Comparison of ENCODE assay signal across 7 mouse cellular contexts in the genomic region with DNA sequence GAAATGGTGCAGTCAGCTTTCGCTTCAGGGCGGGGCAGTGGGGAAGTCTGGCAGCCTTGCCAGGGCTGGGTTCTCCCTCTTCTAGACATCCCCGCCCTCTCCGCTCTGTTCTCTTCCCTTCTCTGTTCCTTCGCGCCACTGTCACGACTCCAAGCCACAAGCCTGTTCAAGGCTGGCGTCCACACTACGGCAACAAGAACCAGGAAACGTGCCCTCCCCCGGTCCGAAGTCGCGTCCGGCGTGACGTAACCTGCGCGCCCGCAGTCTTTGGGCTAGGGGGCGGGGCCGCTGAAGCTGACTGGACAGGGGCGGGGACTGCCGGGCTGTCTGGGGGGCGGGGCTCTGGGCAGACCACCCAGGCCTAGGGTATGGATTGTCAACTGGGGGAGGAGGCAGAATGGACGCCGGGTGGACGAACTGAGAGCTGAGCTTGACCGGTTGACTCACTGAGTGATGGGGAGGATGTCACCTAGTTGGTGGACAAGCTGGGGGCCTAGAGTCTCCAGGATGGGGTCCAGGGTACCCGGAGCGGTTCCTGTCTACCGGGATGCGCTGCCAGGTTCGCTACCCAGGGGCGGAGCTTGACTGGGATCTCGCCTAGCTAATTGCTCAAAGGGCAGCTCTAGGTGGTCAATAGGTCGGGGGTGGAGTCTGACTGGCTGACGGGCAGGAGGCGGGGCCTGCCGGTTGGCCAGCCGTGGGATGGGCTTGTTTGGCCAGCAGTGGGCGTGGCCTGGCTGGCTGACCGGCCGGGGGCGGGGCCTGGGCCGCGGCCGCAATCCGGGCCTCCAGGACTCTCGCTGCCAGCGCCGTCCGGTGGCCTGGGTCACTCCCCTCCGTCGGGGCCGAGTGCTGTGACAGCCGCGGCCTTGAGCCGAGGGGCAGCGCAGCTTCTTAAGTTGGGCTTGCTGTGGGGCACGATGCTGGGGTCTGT. TPM values are rescaled to one million over a fixed set of nuclear protein-coding genes. Genes with fewer than 3 reads are reported as not detected.
DNase-seq lines count a peak whose midpoint lies in the region; ATAC-seq and TF ChIP-seq lines count a peak whose summit lies in the region.

Slc35f5 (plus strand) TSS at position 337 of the 934 bp plus-strand sequence.

- peak; percentile 92 for ATAC-seq in embryonic facial prominence, embryonic 12.5 days (ENCODE audit: insufficient number of reproducible peaks, insufficient read depth, low FRiP score, low TSS enrichment)
- ATAC-seq in limb, embryonic 12.5 days (ENCODE audit: insufficient number of reproducible peaks, insufficient read depth, low FRiP score, low TSS enrichment, low read depth), result peak; percentile 95
- ATAC-seq in midbrain, embryonic 15.5 days (replicated peaks), result peak; percentile 96

- no peak for TF ChIP-seq CTCF in kidney, adult 2 months (conservative IDR thresholded peaks at IDR 0.05; ENCODE audit: insufficient read depth, insufficient read length, low read depth, low read length)
- no peak for TF ChIP-seq CTCF in spleen, adult 2 months (IDR thresholded peaks at IDR 0.05; ENCODE audit: extremely low read depth, insufficient read depth, insufficient read length, insufficient replicate concordance)

- peak; percentile 68 for TF ChIP-seq POLR2A in kidney, adult 2 months (IDR thresholded peaks at IDR 0.05; ENCODE audit: low read depth, low read length)
- peak; percentile 10; the same call in 1 of the 2 replicates for TF ChIP-seq POLR2A in spleen, adult 2 months (IDR thresholded peaks at IDR 0.05; ENCODE audit: low read depth, low read length)

- H3K27ac ChIP-seq in embryonic facial prominence, embryonic 12.5 days, result peak within 1 kb of the TSS; percentile 87
- H3K27ac ChIP-seq in kidney, adult 2 months (ENCODE audit: insufficient read depth, low read depth, low read length), result peak within 1 kb of the TSS; percentile 99
- H3K27ac ChIP-seq in limb, embryonic 12.5 days, result peak within 1 kb of the TSS; percentile 91
- peak within 1 kb of the TSS; percentile 87 for H3K27ac ChIP-seq in midbrain, embryonic 15.5 days
- peak within 1 kb of the TSS; percentile 70 for H3K27ac ChIP-seq in spleen, adult 2 months (ENCODE audit: insufficient read depth, low read length)

- H3K27me3 ChIP-seq in embryonic facial prominence, embryonic 12.5 days, result no peaks in the 10 kb centered on the region
- H3K27me3 ChIP-seq in kidney, adult 2 months (replicated peaks; ENCODE audit: control insufficient read depth, insufficient read depth, low read length), result no peaks in the 10 kb centered on the region
- H3K27me3 ChIP-seq in limb, embryonic 12.5 days, result no peaks in the 10 kb centered on the region
- H3K27me3 ChIP-seq in midbrain, embryonic 15.5 days (replicated peaks), result no peaks in the 10 kb centered on the region
- H3K27me3 ChIP-seq in spleen, adult 2 months (ENCODE audit: control insufficient read depth, insufficient read depth, low read length), result no peaks in the 10 kb centered on the region

- H3K36me3 ChIP-seq in embryonic facial prominence, embryonic 12.5 days, result no peaks in the 10 kb centered on the region
- peaks cover 1% of the 10 kb centered on the region; the same call in 1 of the 2 replicates for H3K36me3 ChIP-seq in kidney, adult 2 months (ENCODE audit: control insufficient read depth, insufficient read depth, low read length)
- peaks cover 4% of the 10 kb centered on the region; the same call in 1 of the 2 replicates for H3K36me3 ChIP-seq in limb, embryonic 12.5 days
- H3K36me3 ChIP-seq in midbrain, embryonic 15.5 days (replicated peaks), result no peaks in the 10 kb centered on the region
- no peaks in the 10 kb centered on the region for H3K36me3 ChIP-seq in spleen, adult 2 months (ENCODE audit: control insufficient read depth, insufficient read depth, low read length)

- H3K4me3 ChIP-seq in embryonic facial prominence, embryonic 12.5 days, result peak within 1 kb of the TSS; percentile 78
- peak within 1 kb of the TSS; percentile 96 for H3K4me3 ChIP-seq in kidney, adult 2 months (ENCODE audit: insufficient read depth, low read depth, low read length)
- H3K4me3 ChIP-seq in limb, embryonic 12.5 days (replicated peaks), result peak within 1 kb of the TSS; percentile 78
- peak within 1 kb of the TSS; percentile 69 for H3K4me3 ChIP-seq in midbrain, embryonic 15.5 days
- peak within 1 kb of the TSS; percentile 80 for H3K4me3 ChIP-seq in spleen, adult 2 months (ENCODE audit: extremely low read depth, insufficient read depth, insufficient read length)

- DNase-seq in adrenal gland, postnatal 25 days, result peak; percentile 98
- peak; percentile 98 to 99 for DNase-seq in heart, adult 18-20 months
- DNase-seq in kidney, adult 2 months, result peak; percentile 99
- DNase-seq in spleen, adult 2 months (ENCODE audit: low read depth in 1 of 2, low spot score in 2 of 2), result peak; percentile 58 to 83

- H3K9ac ChIP-seq in embryonic facial prominence, embryonic 12.5 days, result peak within 1 kb of the TSS; percentile 91
- peak within 1 kb of the TSS; percentile 80 for H3K9ac ChIP-seq in limb, embryonic 12.5 days (replicated peaks)
- peak within 1 kb of the TSS; percentile 77 for H3K9ac ChIP-seq in midbrain, embryonic 15.5 days

- under 1% methylated on average over 60 of the region's 61 CpGs for WGBS in embryonic facial prominence, embryonic 12.5 days
- WGBS in kidney, adult 2 months, result 1% methylated on average over 61 of the region's 61 CpGs
- WGBS in limb, embryonic 12.5 days, result under 1% methylated on average over 61 of the region's 61 CpGs
- under 1% methylated on average over 61 of the region's 61 CpGs for WGBS in midbrain, embryonic 15.5 days
- WGBS in spleen, adult 2 months, result under 1% methylated on average over 60 of the region's 61 CpGs

- no peaks in the 10 kb centered on the region for H3K9me3 ChIP-seq in embryonic facial prominence, embryonic 12.5 days
- no peaks in the 10 kb centered on the region for H3K9me3 ChIP-seq in limb, embryonic 12.5 days
- H3K9me3 ChIP-seq in midbrain, embryonic 15.5 days, result no peaks in the 10 kb centered on the region

- peak within 1 kb of the TSS; percentile 71 for H3K4me2 ChIP-seq in embryonic facial prominence, embryonic 12.5 days (replicated peaks)
- peak within 1 kb of the TSS; percentile 79 for H3K4me2 ChIP-seq in limb, embryonic 12.5 days
- H3K4me2 ChIP-seq in midbrain, embryonic 15.5 days, result peak within 1 kb of the TSS; percentile 69

- H3K4me1 ChIP-seq in embryonic facial prominence, embryonic 12.5 days, result peaks cover 7% of the 10 kb centered on the region; the same call in 1 of the 2 replicates
- H3K4me1 ChIP-seq in kidney, adult 2 months (ENCODE audit: control insufficient read depth, insufficient read depth, low read length), result peaks cover 6% of the 10 kb centered on the region; the same call in 1 of the 2 replicates
- H3K4me1 ChIP-seq in limb, embryonic 12.5 days (replicated peaks), result peaks cover 13% of the 10 kb centered on the region; the same call in 1 of the 2 replicates
- H3K4me1 ChIP-seq in midbrain, embryonic 15.5 days, result peaks cover 19% of the 10 kb centered on the region
- no peaks in the 10 kb centered on the region; the same call in 1 of the 2 replicates for H3K4me1 ChIP-seq in spleen, adult 2 months (ENCODE audit: control insufficient read depth, insufficient read depth, insufficient read length)

RNA-seq across cellular contexts. Expression of gene Slc35f5, which starts in this region (rescaled TPM):
- total RNA-seq in adrenal gland, postnatal 25 days (2021), result 41.3 and 56.2 TPM in 2 replicates
- polyA plus RNA-seq in embryonic facial prominence, embryonic 12.5 days (2016; fragmentation: Nextera tagmentation; extraction: Ambion mirVana), result 37.8 and 41.7 TPM in 2 replicates
- 100 to 1,000 TPM; 113 to 127 TPM for total RNA-seq in heart, adult 18-20 months (2021)
- polyA plus RNA-seq in kidney, adult 2 months (2012; rRNA removed), result 32.0 and 36.3 TPM in 2 replicates
- 33.3 and 36.3 TPM in 2 replicates for polyA plus RNA-seq in limb, embryonic 12.5 days (2016; fragmentation: Nextera tagmentation; extraction: Ambion mirVana)
- 33.7 and 35.2 TPM in 2 replicates for polyA plus RNA-seq in midbrain, embryonic 15.5 days (2015; fragmentation: Nextera tagmentation; extraction: Ambion mirVana)
- polyA plus RNA-seq in spleen, adult 2 months (2012; rRNA removed), result 3.5 and 3.8 TPM in 2 replicates

Comparison
In these comparisons a context has a peak if more than half of its experiments do, and no peak if none do; other contexts are left out.
1. Peak in every context shown above with its lines: DNase-seq, ATAC-seq, H3K4me3 ChIP-seq and H3K27ac ChIP-seq.